ENCODE assay signal across 8 mouse cellular contexts in the genomic region with DNA sequence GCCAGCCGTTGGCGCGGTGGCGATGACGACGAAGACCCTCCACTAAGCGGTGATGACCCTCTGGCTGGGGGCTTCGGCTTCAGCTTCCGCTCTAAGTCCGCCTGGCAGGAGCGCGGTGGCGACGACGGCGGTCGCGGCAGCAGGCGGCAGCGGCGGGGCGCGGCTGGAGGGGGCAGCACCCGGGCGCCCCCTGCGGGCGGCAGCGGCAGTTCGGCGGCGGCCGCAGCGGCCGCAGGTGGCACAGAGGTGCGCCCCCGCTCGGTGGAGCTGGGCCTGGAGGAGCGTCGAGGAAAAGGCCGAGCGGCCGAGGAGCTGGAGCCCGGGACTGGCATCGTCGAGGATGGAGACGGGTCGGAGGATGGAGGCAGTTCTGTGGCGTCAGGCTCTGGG. TPM values are rescaled to one million over a fixed set of nuclear protein-coding genes. Genes with fewer than 3 reads are reported as not detected.
DNase-seq lines count a peak whose midpoint lies in the region; ATAC-seq and TF ChIP-seq lines count a peak whose summit lies in the region.

No protein-coding gene starts in this region.

- H3K9me3 ChIP-seq in ES-Bruce4 (replicated peaks; ENCODE audit: control insufficient read depth, insufficient read depth, low read length, poor library complexity, severe bottlenecking): no peaks in the 10 kb centered on the region
- H3K9me3 ChIP-seq in embryonic facial prominence, embryonic 15.5 days (replicated peaks): no peaks in the 10 kb centered on the region
- no peaks in the 10 kb centered on the region for H3K9me3 ChIP-seq in megakaryocyte, embryonic 14.5 days

- peak; percentile 77 for DNase-seq in adrenal gland, postnatal 14 days
- peak; percentile 78 for DNase-seq in heart, postnatal 4 days
- DNase-seq in layer of hippocampus, postnatal 25 days (ENCODE audit: extremely low spot score in 1 of 2, low spot score in 1 of 2): peak; percentile 42 to 49
- DNase-seq in spleen, adult 12 weeks (ENCODE audit: low spot score): peak; percentile 7
- no peak for DNase-seq in frontal cortex, postnatal 14 days (ENCODE audit: low spot score in 2 of 2)

- H3K9ac ChIP-seq in ES-Bruce4 (ENCODE audit: low read depth, poor library complexity, severe bottlenecking): peak overlapping the region; percentile 68; the same call in 1 of the 2 replicates
- peak overlapping the region; percentile 50 for H3K9ac ChIP-seq in embryonic facial prominence, embryonic 15.5 days

- TF ChIP-seq CTCF in ES-Bruce4 (IDR thresholded peaks at IDR 0.05; ENCODE audit: low read depth, low read length): peak; percentile 43

- no peaks in the 10 kb centered on the region for H3K36me3 ChIP-seq in ES-Bruce4 (ENCODE audit: control insufficient read depth, insufficient read depth, low read length, poor library complexity, severe bottlenecking)
- no peaks in the 10 kb centered on the region for H3K36me3 ChIP-seq in embryonic facial prominence, embryonic 15.5 days
- H3K36me3 ChIP-seq in megakaryocyte, embryonic 14.5 days (replicated peaks; ENCODE audit: low read length): peaks cover 14% of the 10 kb centered on the region

- TF ChIP-seq EP300 in ES-Bruce4 (IDR thresholded peaks at IDR 0.05; ENCODE audit: insufficient read depth, low read depth, low read length): no peak

- no peaks in the 10 kb centered on the region for H3K4me1 ChIP-seq in ES-Bruce4 (ENCODE audit: control insufficient read depth, insufficient read depth, low read length)
- peaks cover 53% of the 10 kb centered on the region for H3K4me1 ChIP-seq in embryonic facial prominence, embryonic 15.5 days
- peaks cover 92% of the 10 kb centered on the region for H3K4me1 ChIP-seq in megakaryocyte, embryonic 14.5 days

- no peak for ATAC-seq in embryonic facial prominence, embryonic 15.5 days (ENCODE audit: insufficient number of reproducible peaks, low FRiP score, low TSS enrichment, low read depth)

- 1% methylated on average over 48 of the region's 48 CpGs for WGBS in embryonic facial prominence, embryonic 15.5 days

- peak overlapping the region; percentile 59 for H3K4me3 ChIP-seq in ES-Bruce4 (ENCODE audit: low read depth, low read length)
- H3K4me3 ChIP-seq in embryonic facial prominence, embryonic 15.5 days (replicated peaks): peak overlapping the region; percentile 72
- peak overlapping the region; percentile 96 for H3K4me3 ChIP-seq in megakaryocyte, embryonic 14.5 days (replicated peaks)

- H3K4me2 ChIP-seq in embryonic facial prominence, embryonic 15.5 days (replicated peaks): peak overlapping the region; percentile 96

- no peak overlapping the region for H3K27ac ChIP-seq in ES-Bruce4 (ENCODE audit: insufficient read depth, low read length)
- no peak overlapping the region for H3K27ac ChIP-seq in embryonic facial prominence, embryonic 15.5 days (replicated peaks)

- no peak for TF ChIP-seq POLR2A in ES-Bruce4 (IDR thresholded peaks at IDR 0.05; ENCODE audit: insufficient read depth, low read length)

- peaks cover 26% of the 10 kb centered on the region for H3K27me3 ChIP-seq in ES-Bruce4 (ENCODE audit: control insufficient read depth, insufficient read depth, low read length, poor library complexity, severe bottlenecking)
- H3K27me3 ChIP-seq in embryonic facial prominence, embryonic 15.5 days: peaks cover 57% of the 10 kb centered on the region
- peaks cover 90% of the 10 kb centered on the region for H3K27me3 ChIP-seq in megakaryocyte, embryonic 14.5 days (replicated peaks)

RNA-seq across cellular contexts. Expression of gene Adcy5, which starts 1.6 kb away (rescaled TPM):
- polyA plus RNA-seq in ES-Bruce4 (2011; ENCODE audit: insufficient read depth, insufficient read length, low read depth, missing spikeins): 0.50 and 1.2 TPM in 2 replicates
- total RNA-seq in adrenal gland, postnatal 14 days (2021): 6.3 and 8.9 TPM in 2 replicates
- polyA plus RNA-seq in embryonic facial prominence, embryonic 15.5 days (2015; fragmentation: Nextera tagmentation; extraction: Ambion mirVana): 3.0 and 3.3 TPM in 2 replicates
- total RNA-seq in heart, postnatal 4 days (2021): 10 to 100 TPM; 65.2 to 65.7 TPM
- 10 to 100 TPM; 73.7 TPM for total RNA-seq in layer of hippocampus, postnatal 25 days (2021)
- 3.9 and 4.7 TPM in 2 replicates for polyA plus RNA-seq in megakaryocyte, embryonic 14.5 days (2012; ENCODE audit: insufficient read depth, low replicate concordance)

Comparison
In these comparisons a context has a peak if more than half of its experiments do, and no peak if none do; other contexts are left out.
1. DNase-seq: peak in adrenal gland, postnatal 14 days (single experiment), heart, postnatal 4 days (single experiment), layer of hippocampus, postnatal 25 days (2 of 2) and spleen, adult 12 weeks (single experiment); none in frontal cortex, postnatal 14 days (0 of 2).
2. Peak in every context shown above with its lines, with median percentiles within 50 percentile points of each other: H3K4me3 ChIP-seq.